Mouse (Mus musculus): ENCODE data around the gene Kdm4b.

GRCm38 (mm10) chr17:56348128-56348527, 22.3 kb downstream of the Kdm4b start:
- TF ChIP-seq POLR2A (IDR thresholded peaks at IDR 0.05; ENCODE audit: borderline replicate concordance, extremely low read depth, insufficient read depth, insufficient read length, poor library complexity, severe bottlenecking): no peak
- no peak for TF ChIP-seq CTCF (IDR thresholded peaks at IDR 0.05; ENCODE audit: borderline replicate concordance, extremely low read depth, insufficient read depth, insufficient read length)

Data from brain, embryonic 14.5 days (tissue).